Mouse (Mus musculus): ENCODE data around the gene Cab39.

Gene Cab39

GRCm38 (mm10) chr1:85845476-85845875 lies 52.2 kb downstream of the Cab39 start:
- no peak for DNase-seq (ENCODE audit: low spot score)

- DNase-seq (ENCODE audit: low spot score), result no peak
Observed at GRCm38 (mm10) chr1:85849016-85849415, 55.8 kb downstream of the Cab39 start.

GRCm38 (mm10) chr1:85850851-85851250 lies 57.6 kb downstream of the Cab39 start:
- DNase-seq (ENCODE audit: low spot score), result no peak

GRCm38 (mm10) chr1:85852996-85853689 lies 59.9 kb downstream of the Cab39 start:
- peak; percentile 84 for DNase-seq (ENCODE audit: low spot score)

- no peak for DNase-seq (ENCODE audit: low spot score)
Observed at GRCm38 (mm10) chr1:85853865-85854264, 60.6 kb downstream of the Cab39 start.

GRCm38 (mm10) chr1:85854475-85854874 lies 61.2 kb downstream of the Cab39 start:
- DNase-seq (ENCODE audit: low spot score), result no peak

- no peak for DNase-seq (ENCODE audit: low spot score)
Observed at GRCm38 (mm10) chr1:85856266-85856665, 63.0 kb downstream of the Cab39 start.

GRCm38 (mm10) chr1:85857261-85857754 lies 64.1 kb downstream of the Cab39 start:
- no peak for DNase-seq (ENCODE audit: low spot score)

- no peak for DNase-seq (ENCODE audit: low spot score)
Observed at GRCm38 (mm10) chr1:85864383-85864782, 71.1 kb downstream of the Cab39 start.

GRCm38 (mm10) chr1:85870001-85870400 lies 76.8 kb downstream of the Cab39 start:
- no peak for DNase-seq (ENCODE audit: low spot score)

GRCm38 (mm10) chr1:85870546-85870945 lies 77.3 kb downstream of the Cab39 start:
- DNase-seq (ENCODE audit: low spot score), result no peak

GRCm38 (mm10) chr1:85882003-85882402 lies 88.8 kb downstream of the Cab39 start:
- DNase-seq (ENCODE audit: low spot score), result no peak

GRCm38 (mm10) chr1:85887221-85887620 lies 94.0 kb downstream of the Cab39 start:
- DNase-seq (ENCODE audit: low spot score), result no peak

GRCm38 (mm10) chr1:85894231-85894747 lies 101.0 kb downstream of the Cab39 start, which contains the start of gene Itm2c:
Gene Itm2c, plus strand, starts transcription at chr1:85894281.
- peak; percentile 94 for DNase-seq (ENCODE audit: low spot score)

GRCm38 (mm10) chr1:85894748-85895360 lies 101.6 kb downstream of the Cab39 start:
- peak; percentile 86 for DNase-seq (ENCODE audit: low spot score)

- DNase-seq (ENCODE audit: low spot score), result peak; percentile 78
Observed at GRCm38 (mm10) chr1:85895391-85895837, 102.2 kb downstream of the Cab39 start.

GRCm38 (mm10) chr1:85896110-85896509 lies 102.9 kb downstream of the Cab39 start:
- no peak for DNase-seq (ENCODE audit: low spot score)

- no peak for DNase-seq (ENCODE audit: low spot score)
Observed at GRCm38 (mm10) chr1:85896781-85897700, 103.8 kb downstream of the Cab39 start.

- no peak for DNase-seq (ENCODE audit: low spot score)
Observed at GRCm38 (mm10) chr1:85897901-85898760, 104.9 kb downstream of the Cab39 start.

- no peak for DNase-seq (ENCODE audit: low spot score)
Observed at GRCm38 (mm10) chr1:85898761-85899387, 105.6 kb downstream of the Cab39 start.

GRCm38 (mm10) chr1:85899388-85899761 lies 106.1 kb downstream of the Cab39 start:
- DNase-seq (ENCODE audit: low spot score), result peak; percentile 25
